Mouse (Mus musculus) granulocyte monocyte progenitor cell, adult 5-6 weeks (primary cell): ENCODE measurements around the gene Foxo6. TPM values are rescaled to one million over a fixed set of nuclear protein-coding genes. Genes with fewer than 3 reads are reported as not detected.

ENCODE experiments used
- ATAC-seq: replicated peaks from 2 replicates; pipeline ENCODE4 v1.8.0; 2016; ENCODE audit warnings: mild to moderate bottlenecking, moderate TSS enrichment, inconsistent platforms; ENCODE audit not compliant: poor library complexity, severe bottlenecking
- total RNA-seq, 2 experiments: library from RNA; stranded (forward) in 1 of 2; stranded (reverse) in 1 of 2; fragments of 200-712, 200-1000 nt in 1 of 2; fragments of >200 nt in 1 of 2; fragmentation: Nextera tagmentation in 1 of 2; gene quantifications; 2 replicates each; pipeline ENCODE4 v1.2.3; 2014 to 2017

Foxo6 gene
- total RNA-seq, 2 experiments from 2014 or later, result not detected

- no peak for ATAC-seq
Observed at GRCm38 (mm10) chr4:120285730-120286129, 1.4 kb downstream of the Foxo6 start.

GRCm38 (mm10) chr4:120285223-120285622, 1.9 kb downstream of the Foxo6 start:
- no peak for ATAC-seq

DNA sequence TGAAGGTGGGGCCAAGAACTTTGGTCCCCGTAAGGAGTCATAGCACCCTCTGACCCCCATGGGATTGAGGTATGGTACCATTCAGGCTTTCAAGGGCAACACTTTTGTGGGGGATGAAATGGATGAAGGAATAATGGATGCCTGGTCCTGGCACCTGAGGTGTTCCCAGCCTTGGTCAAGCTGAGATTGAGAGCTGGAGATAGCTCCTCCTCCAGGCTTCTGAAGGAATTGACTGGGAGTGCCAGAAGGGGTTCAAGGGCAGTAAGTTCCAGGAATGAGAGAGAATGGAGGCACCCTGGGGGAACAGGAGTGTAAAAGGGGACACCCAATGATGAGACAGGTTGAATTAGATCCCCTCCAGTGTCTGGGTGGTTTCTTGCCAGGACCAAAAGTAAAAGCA, 3.0 kb downstream of the Foxo6 start:
- ATAC-seq, result no peak

DNA sequence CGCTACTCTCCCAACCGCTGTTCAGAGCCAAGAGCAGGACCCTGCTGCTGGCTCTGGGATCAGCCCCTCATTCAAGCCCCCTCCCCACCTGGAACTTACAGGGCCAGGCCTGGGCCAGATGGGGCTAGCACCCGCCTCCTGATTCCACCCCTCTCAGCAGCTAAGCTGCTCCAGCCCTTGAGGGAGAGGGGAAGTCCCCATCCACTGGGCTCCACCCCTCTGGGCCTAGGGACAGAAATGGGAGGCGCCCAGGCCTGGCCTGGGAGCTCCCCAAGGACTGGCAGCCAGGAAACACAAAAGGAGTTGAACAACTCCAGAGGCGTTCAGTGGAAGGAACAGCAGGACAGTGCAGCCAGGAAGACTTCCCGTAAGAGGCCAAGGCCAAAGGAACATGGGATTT, 4.0 kb downstream of the Foxo6 start:
- peak; percentile 47 for ATAC-seq

DNA sequence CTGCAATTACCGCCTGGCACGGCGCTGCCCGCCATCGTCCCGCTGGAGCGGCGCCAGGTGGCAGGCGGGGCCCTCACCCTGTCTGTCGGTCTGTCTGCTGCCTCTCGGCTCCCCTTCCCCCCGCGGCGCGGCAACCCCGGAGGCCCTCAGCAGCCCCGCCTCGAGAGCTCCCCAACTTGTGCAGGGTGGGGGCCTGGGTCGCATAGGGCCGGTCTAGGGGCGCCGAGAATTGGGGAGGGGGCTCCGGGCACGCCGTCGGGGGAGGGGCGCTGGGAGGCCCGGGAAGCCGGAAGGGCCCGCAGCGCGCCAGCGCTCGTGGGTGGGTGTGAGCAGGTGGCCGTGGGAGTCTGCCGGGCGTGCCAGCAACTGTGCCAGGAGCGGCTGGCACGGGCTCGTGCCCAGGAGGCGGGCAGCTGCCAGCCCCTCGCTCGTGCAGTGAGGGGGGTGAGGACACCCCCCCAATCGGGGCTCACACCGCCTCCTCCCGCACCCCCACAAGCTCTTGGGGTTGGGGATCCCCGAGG, 4.5 kb downstream of the Foxo6 start:
- ATAC-seq, result peak; percentile 16; the same call in 1 of the 2 replicates

DNA sequence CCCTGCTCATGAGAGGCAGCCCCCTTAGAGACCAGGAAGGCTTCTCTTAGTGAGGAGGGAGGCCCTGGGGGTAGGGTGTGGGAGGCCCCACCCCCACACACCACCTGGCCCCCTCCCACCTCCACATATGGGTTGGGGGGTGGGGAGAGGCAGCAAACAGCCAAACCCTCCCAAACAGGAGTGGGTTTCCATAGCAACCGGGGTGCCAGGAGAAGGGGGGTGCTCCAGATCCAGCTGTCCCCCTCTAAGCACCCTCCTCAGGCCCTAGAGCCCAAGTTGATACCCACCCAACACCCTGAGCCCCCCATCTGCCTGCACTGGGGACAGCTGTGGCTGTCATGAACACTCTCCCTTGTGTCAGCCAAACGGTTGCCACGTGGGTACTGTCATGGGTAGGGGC, 6.1 kb downstream of the Foxo6 start:
- no peak for ATAC-seq

- ATAC-seq, result no peak
Observed at GRCm38 (mm10) chr4:120280432-120280831, 6.7 kb downstream of the Foxo6 start.

DNA sequence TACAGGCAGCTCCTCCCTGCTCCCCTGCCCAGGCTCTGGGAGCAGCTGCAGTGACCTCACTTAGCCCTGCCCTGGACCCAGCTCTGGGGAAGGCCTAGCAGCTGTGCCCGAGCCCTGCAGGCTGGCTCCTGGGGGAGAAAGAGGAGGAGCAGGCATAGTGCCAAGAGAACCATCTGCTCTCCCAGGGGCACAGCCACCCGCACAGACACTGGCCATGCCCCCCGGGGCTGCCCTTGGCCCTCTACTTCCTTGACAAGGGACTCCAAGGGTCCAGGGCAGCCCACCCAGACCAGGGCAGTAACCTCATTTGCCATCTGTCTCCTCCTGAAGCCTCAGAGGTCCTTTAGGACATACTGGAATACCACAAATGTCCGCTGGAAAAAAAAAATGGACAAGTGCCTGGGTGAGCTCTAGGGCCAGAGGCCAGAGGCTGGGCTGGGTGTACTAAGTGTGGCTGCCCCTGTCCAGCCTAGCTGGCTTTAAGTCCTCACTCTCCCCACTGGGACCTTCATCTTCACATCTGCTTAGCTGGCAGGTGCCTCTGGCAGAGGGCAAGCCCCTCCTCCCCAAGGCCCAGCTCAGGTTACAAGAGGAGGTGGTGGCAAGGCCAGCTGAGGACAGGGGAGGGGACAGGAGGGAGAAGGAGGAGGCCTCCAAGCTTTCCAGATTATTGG, 9.8 kb downstream of the Foxo6 start:
- ATAC-seq, result no peak

DNA sequence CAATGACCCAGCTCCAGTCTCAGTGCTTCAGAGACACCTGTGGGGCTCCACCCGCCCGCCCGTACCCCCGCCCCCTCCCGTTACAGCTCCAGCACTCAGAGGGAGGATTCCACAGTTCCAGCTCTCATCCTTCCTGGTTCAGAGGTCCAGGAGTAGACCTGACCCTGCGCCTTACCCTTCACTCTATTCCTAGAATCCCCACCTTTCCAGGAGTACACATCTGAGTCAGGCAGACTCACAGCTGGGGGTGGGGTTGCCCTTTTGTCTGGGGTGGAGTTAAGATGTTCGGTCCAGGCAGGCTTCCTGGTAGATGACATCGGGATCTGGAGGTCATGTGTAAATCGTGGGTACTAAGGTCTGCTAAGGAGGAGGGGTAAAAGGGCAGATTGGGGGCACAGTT, 11.7 kb downstream of the Foxo6 start:
- ATAC-seq, result no peak

GRCm38 (mm10) chr4:120273594-120273993, 13.6 kb downstream of the Foxo6 start:
- no peak for ATAC-seq

- no peak for ATAC-seq
Observed at GRCm38 (mm10) chr4:120271886-120272580, 15.1 kb downstream of the Foxo6 start.

DNA sequence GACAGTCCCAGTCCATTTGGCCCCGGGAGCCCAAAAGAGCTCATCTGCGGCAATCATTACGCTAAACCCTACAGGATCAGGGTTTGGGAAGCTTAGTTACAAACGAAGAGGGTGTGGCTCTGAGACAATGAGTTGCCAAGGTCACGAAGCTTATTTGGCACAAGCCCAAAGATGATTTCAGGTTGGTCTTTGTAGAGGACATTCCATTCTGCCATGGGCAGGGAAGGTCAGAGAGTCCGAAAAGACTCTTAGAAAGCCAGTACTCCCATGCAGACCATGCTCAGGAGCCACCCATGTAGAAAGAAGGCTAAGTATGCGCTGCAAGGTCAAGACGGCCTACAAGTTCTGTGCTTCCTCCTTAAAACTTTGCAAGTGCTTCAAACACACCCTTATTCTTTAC, 15.9 kb downstream of the Foxo6 start:
- no peak for ATAC-seq

- ATAC-seq, result no peak
Observed at GRCm38 (mm10) chr4:120270937-120271199, 16.3 kb downstream of the Foxo6 start.

DNA sequence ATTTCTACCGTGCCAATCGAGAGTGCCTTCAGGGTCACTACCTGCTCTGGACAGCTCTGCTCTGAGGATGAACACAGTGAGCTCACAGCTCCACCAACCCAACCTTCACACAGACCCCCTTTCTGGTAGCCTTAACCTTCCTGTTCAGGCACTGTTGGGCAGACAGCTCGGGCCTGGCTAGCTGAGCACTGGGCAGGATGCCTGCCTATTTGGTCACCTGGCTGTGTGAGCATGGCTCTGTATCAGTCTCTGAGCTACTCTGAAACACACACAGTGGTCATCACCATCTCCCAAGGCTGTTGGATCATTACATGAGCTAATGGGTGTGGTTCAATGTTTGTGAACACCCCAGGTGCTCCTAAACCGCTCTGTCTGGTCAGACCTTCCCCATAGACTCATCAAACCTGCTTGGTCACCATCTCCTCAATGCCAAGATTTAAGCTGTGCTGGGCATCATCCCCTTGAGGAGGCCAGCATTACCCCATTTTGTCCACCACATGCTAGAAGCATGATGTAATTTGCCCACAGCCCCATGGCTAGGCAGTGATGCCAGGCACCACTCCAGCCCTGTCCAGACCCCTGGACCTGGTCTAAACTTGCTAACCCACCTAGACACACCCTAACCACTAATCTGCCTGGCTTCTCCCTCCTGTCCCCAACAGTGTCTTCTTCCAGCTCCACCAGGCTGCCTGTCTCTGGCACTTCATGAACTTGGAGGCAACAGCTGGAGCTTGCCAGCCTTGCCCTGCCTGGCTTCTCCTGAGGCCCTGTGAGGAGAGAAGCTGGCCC, 16.8 kb downstream of the Foxo6 start:
- ATAC-seq, result no peak

DNA sequence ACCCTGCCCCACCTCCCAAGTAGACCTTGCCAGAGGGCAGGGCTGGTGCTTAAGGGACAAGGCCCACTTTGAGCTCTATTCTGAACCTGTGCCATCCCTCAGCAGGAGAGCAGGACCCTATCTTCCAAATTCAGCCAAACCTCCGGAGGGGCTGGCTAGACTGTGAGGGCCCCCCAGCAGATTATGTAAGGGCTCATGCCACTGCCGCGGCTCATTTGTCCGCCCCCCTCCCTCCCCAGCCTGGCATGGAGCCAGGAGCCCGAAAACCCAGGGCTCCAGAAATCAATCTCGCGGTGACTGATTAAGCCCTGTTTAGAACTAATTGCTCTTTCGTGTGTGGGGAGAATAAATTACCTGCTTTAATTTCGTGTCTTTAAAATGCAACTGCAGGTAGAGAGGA, 17.7 kb downstream of the Foxo6 start:
- no peak for ATAC-seq

DNA sequence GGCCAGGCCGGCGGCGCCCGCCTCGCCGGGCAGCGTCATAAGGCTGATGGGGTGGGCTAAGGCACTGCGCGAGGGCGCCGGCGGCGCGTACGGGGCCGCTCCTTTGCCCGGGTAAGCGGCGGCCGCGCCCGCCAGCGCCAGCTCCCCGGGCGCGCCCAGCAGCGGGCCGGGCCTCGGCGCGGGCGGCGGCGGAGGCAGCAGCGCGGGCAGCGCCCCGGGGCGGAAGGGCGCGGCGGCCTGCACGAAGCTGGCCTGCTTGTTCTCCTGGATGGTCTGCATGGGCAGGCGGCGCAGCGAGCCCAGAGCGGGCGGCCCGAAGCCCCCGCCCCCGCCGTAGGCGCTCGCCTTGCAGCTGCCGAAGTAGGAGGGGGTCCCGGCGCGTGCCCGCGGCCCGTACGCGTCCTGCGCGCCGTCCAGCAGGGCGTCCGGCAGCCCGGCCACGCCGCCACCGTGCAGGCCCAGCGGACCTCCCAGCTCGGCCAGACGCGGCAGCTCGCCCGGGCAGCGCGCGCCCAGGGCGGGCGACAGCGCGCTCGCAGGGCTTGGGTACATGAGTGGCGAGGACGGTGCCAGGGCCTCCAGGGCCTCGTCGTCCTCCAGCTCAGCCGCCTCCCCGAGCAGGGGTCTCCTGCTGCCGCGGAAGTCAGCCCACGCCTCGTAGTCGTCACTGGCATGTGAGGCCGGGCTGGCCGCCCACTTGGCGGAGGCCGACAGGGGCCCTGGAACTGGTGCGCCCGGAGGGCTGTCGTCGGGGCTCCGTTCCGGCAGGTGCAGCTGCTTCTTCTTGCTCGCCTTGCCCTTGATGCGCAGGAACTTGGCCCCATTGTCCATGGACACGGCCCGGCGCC, 18.7 kb downstream of the Foxo6 start:
- peak; percentile 55; the same call in 1 of the 2 replicates for ATAC-seq

DNA sequence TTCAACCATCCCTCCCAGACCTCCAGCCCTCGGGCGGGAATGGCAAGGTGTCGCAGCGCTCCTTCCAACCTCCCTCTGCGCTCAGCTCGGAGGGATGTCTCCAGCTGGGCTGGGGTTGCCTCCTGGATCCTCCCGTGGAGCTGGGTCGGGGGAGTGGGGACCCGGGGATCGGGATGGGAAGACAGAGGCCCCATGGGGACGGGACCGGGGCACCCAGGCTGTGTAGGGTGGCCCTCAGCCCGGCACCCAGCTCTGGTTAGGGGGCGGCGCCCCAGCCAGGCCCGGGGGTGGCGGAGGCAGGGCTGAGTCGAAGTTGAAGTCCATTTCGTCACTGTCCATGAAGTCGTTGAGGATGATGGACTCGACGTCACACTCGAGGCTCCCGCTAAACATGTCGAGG, 19.5 kb downstream of the Foxo6 start:
- ATAC-seq, result 0 out of 2 replicates have a peak, but pooled peaks have one; percentile 2

DNA sequence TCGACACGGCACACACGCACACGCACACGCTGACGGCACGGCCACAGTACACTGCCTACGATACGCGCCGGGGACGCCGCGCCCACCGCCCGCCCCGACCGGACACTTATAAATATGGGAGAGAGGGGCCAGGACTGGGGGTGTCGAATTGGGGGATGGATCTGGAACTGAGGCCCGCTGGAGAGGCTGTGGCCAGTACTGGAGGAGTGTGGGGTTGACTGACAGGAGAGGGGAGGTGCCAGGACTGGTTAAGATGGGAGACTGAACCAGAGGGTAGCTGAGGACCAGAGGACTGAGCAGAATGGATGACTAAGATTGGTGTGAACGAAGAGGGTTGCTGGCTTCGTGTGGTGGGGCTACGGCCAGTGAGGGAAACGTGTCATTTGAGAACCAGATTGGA, 20.0 kb downstream of the Foxo6 start:
- ATAC-seq, result no peak

GRCm38 (mm10) chr4:120264105-120264504, 23.0 kb downstream of the Foxo6 start:
- ATAC-seq, result no peak

DNA sequence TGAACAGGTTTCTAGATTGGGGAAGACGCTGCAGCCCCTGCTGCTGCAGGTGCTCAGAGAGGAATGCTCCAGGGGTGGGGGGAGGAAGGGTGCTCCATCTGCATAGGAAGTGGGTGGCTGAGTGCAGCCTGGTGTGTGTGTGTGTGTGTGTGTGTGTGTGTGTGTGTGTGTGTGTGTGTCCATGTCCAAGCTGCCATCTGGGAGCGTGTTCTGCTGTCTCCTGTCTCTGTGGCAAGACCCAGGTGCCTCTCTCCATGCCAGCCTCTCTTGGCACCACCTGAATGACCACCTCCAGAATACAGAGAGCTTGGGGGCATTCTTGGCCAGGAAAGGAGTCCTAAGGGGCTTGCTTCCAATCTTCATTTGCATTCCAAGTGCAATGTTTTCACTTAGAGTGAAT, 24.4 kb downstream of the Foxo6 start:
- no peak for ATAC-seq
